Mouse (Mus musculus): ENCODE measurements around the gene Prkar2b.

DNA sequence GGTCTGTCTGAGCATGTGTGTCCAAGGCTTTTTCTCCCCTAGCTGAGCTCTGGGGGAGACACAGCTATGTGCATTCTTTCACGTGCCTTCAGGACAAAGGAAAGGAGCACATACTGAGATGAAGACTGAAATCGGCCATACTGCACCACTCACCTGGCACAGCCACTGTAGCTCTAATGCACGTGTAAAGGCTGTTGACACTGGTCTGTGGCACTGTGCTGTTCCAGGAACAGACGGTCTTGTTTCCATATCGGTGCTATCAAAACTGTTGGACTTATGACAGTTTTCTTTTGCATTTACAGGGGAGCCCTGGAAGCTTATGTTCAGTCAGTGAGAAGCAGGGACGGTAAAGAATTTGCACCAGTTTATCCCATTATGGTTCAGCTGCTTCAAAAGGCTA lies 135.8 kb downstream of the Prkar2b start:
- TF ChIP-seq CTCF (IDR thresholded peaks at IDR 0.05; ENCODE audit: low read depth, low read length): no peak
- TF ChIP-seq POLR2A (IDR thresholded peaks at IDR 0.05; ENCODE audit: borderline replicate concordance, low read depth, low read length): no peak
